Mouse (Mus musculus): ENCODE data around the gene Abhd12b.
A peak's percentile ranks its signal among the peaks of the same experiment; 100 is the strongest.

The Abhd12b gene

DNA sequence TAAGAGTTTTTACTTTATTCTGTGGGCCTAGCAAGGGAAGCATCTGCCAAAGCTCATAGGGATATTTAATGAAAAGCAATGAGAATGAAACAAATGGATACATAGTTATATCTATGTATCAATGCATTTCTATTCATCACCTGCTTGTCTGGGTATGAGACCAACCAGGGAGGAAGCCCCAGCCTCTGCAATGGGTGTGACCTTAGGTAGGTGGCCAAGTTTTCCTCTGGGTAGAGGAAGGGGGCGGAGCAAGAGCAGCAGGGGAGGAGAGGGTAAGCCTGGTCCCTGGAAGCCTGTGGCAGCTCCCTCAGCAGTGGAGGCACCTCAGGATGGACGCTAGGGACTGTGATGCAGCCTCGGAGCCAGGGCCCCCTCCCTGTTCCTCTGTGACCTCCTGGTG lies at the start of gene Abhd12b:
Gene Abhd12b, plus strand, starts transcription at position 301 of the 400 bp plus-strand sequence.
- DNase-seq (ENCODE audit: low read depth, low spot score) = no peak

DNA sequence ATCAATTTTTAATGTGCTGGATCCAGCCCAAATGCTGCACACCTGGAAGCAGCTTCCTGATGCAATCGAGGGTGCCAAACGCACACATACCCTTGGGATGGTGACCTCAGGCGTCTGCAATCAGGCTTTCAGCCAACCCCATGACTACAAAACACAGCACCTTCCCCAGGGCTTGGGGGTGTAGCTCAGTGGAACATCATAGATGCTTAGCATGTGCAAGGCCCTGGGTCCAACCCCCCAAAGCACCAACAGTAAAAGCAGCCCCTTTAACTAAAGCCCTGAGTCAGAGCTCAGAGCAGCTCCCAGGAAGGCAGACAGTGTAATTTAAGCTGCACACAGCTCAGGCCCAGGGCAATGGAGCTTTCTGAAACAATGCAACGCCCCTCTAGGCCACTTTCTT lies 49.7 kb upstream of the Abhd12b start:
- no peak for DNase-seq (ENCODE audit: low read depth, low spot score)

GRCm38 (mm10) chr12:70104776-70105420 lies 49.0 kb upstream of the Abhd12b start:
- DNase-seq (ENCODE audit: low read depth, low spot score) = no peak

DNA sequence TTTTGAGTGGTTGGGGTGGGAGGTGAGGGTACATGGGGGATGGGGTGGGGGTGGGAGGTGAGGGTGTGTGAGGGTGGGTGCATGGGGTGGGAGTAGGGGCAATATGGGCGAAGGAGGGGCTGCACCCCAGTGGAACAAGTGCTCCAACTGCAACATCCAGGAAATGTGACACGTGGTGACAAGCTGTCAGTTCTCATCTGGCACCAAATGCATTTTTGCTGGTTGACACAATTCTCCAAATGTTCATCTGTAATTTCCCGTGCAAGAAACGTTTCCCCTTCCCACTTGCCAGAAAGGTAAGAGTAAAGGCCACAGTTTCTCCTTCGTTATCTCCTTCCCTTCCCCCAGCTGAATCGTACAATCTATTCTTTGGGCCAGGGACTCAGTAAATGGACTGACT lies 48.1 kb upstream of the Abhd12b start:
- no peak for DNase-seq (ENCODE audit: low read depth, low spot score)

DNA sequence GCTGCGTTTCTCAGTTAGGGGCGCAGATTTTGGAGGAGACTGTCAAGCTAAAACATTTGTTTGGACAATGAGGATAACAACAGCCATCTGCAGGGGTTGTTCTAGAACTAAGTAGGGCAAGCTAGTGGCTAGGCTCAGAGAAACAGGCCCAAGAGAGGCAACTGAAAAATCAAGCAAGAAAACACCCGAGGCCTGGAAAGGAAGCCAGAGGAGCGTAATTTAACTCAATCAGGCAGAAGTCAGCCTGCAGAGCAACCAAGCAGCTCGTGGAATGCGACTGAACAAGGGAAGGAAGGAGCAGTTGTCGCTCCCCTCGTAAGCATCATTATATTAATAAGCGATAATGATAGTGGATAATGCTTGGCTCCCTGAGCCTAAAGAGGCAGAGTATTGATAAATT lies 47.4 kb upstream of the Abhd12b start:
- DNase-seq (ENCODE audit: low read depth, low spot score) = no peak

DNA sequence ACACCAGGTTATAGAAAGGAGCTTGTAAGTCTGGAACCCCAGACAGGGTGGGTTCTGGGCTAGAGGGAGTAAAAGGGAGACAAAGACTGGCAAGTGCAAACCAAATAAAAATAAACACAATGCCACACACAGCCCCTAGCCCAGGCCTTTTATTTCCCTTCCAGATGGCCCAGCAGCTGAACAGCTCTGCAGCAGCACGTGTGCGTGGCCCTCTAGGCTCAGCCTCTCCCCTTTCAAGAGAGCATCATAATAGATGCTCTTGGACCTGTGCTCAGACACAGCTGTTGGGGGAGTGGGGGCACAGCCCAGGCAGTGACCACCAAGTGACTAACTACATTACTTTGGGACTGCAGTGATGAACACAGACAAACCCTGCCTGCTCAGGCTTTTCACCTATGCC lies 45.8 kb upstream of the Abhd12b start:
- DNase-seq (ENCODE audit: low read depth, low spot score) = no peak

GRCm38 (mm10) chr12:70109921-70110320 lies 44.0 kb upstream of the Abhd12b start:
- no peak for DNase-seq (ENCODE audit: low read depth, low spot score)

GRCm38 (mm10) chr12:70110375-70111116 lies 43.4 kb upstream of the Abhd12b start:
- DNase-seq (ENCODE audit: low read depth, low spot score) = peak; percentile 82

GRCm38 (mm10) chr12:70111117-70111366 lies 42.9 kb upstream of the Abhd12b start:
- no peak for DNase-seq (ENCODE audit: low read depth, low spot score)

GRCm38 (mm10) chr12:70111367-70112089 lies 42.4 kb upstream of the Abhd12b start:
- no peak for DNase-seq (ENCODE audit: low read depth, low spot score)

- no peak for DNase-seq (ENCODE audit: low read depth, low spot score)
Measured at GRCm38 (mm10) chr12:70112090-70112383, 41.9 kb upstream of the Abhd12b start.

GRCm38 (mm10) chr12:70113351-70113750 lies 40.6 kb upstream of the Abhd12b start, which contains the start of gene Nin:
Gene Nin, minus strand, starts transcription at chr12:70113717.
- no peak for DNase-seq (ENCODE audit: low read depth, low spot score)

DNA sequence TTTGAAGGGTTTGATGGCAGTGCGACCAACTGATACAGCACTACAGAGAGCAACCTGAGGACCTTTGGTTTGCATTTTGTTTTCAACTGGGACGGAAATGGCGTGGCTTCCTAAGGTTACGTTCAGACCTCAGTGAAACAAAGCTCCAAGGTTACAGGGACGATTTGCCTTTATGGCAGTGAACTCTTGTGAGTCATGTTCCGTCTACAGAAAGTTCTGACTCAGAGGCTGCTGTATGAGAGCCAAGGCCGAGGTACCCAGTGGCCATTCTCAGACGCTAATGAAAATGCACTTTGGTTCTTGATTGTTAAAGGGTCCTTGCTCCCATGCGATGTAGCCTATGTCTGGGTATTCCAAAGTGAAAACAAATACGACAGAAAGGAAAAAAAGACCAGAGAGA lies 36.8 kb upstream of the Abhd12b start:
- DNase-seq (ENCODE audit: low read depth, low spot score) = no peak

- DNase-seq (ENCODE audit: low read depth, low spot score) = peak; percentile 94
Measured at GRCm38 (mm10) chr12:70118721-70119345, 35.1 kb upstream of the Abhd12b start.

DNA sequence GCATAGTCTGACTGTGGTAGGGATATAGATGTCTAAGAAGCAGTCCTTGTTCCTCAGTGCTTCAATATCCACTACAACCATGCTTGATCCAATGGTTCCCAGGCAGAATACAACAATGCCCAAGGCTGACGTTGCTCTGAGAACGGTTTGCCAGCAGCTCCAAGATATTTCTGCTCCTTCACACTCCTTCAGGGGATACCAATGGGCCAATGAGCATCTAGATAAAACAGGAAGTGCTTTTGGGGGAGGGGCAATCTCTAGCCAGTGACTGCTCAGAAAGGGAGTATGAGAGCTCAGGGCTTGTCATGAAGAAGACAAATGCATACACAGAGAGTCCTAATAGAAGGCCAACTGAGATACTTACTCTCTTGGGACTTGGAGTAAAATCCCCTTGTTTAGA lies 34.4 kb upstream of the Abhd12b start:
- no peak for DNase-seq (ENCODE audit: low read depth, low spot score)

- DNase-seq (ENCODE audit: low read depth, low spot score) = no peak
Measured at GRCm38 (mm10) chr12:70126626-70127025, 27.3 kb upstream of the Abhd12b start.

- DNase-seq (ENCODE audit: low read depth, low spot score) = no peak
Measured at GRCm38 (mm10) chr12:70129105-70129504, 24.8 kb upstream of the Abhd12b start.

DNA sequence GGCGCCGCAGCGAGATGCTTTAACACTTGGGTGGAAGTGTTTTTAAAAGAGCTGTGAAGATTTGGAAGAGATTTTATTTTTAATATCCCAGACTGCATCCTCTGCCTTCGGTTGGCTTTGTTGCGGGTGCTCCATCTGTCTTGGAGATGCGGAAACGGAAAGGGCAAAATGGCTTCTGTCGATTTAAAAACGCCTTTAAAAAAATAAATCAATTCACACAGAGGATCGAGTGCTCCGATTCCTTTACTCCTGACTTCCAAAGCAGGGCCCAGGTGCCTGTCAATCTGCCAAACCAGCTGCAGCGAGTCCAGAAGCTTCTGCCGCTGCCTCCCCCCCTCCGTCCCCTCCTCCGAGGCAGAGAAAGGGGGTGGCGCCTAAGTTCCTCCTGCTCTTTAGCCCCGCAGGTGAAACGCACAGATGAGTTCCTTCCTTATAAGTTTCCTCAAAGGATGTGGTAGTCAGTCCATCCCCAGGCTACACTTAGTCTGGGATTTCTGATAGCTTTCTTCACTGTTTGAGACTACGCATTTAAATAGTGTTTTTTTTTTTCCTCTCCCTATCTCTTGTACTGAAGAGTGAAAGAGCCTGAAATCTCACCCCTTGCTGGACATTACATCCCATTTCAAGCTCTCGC lies 22.8 kb upstream of the Abhd12b start:
- DNase-seq (ENCODE audit: low read depth, low spot score) = no peak

DNA sequence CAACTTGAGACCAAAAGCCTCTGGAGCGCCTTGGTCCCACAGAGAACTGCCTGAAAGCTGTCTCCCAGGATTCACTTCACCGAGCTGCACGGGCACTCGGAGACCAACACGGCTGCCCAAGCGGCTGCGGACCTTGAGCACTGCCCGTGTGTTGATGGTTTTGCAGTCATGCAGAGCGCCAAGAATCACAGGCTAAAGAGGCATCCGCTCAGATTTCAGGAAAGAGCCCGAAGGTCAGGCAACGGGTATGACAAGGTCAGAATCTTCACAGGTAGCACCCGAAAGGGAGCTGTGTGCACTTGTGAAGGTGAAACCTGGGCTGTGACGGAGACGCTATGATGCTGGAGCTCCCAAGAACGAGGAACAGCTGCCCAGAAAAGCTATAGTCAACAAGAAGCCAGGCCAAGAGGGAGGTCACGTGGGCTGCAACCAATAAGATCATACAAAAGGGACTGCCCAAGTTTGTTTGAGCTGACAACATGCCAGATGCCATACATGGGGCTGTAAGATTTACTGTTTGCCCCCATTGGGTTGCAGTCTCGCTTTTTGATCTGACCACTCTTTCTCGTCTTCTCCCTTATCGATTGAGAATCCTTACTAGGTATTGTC lies 19.2 kb upstream of the Abhd12b start:
- no peak for DNase-seq (ENCODE audit: low read depth, low spot score)

DNA sequence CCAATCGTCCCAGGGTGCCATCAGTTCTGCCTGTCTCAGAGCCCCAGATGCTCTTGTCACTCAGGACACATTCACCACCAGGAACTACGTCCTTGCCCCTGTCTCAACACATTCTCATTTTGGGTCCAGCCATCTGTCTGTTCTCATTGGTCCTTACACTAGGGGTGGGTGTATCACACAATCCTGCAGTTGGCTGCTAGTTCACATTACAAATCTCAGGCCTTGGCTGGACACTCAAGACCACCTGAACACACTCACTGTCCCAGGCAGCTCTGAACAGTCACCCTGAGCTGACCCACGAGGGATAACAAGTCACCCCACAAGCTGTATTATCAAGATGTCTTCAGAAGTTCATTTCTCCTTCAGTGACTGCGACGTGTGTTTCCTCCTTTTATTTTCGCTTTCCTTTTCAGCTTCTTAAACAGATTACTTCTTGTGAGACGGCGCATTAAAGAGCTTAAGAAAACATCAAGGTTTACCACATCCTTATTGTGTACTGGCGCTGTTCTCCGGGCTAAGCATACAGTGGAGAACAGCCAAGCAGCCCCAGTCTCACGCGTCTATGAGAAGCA lies 17.7 kb upstream of the Abhd12b start:
- DNase-seq (ENCODE audit: low read depth, low spot score) = no peak

GRCm38 (mm10) chr12:70137095-70137494 lies 16.8 kb upstream of the Abhd12b start:
- no peak for DNase-seq (ENCODE audit: low read depth, low spot score)
